ENCODE assay signal across 8 mouse cellular contexts in genomic region chr3:88148776-88149509, GRCm38 (mm10). TPM values are rescaled to one million over a fixed set of nuclear protein-coding genes. Genes with fewer than 3 reads are reported as not detected.
DNase-seq lines count a peak whose midpoint lies in the region; ATAC-seq and TF ChIP-seq lines count a peak whose summit lies in the region.

No protein-coding gene starts in this region.

- no peaks in the 10 kb centered on the region for H3K9me3 ChIP-seq in forebrain, embryonic 16.5 days (ENCODE audit: control insufficient read depth, low read length)
- no peaks in the 10 kb centered on the region for H3K9me3 ChIP-seq in hindbrain, postnatal 0 days (ENCODE audit: low read length)
- H3K9me3 ChIP-seq in liver, embryonic 16.5 days (replicated peaks; ENCODE audit: control insufficient read depth, low read length), result no peaks in the 10 kb centered on the region

- peak overlapping the region; percentile 46 for H3K4me3 ChIP-seq in layer of hippocampus, adult 2 months
- H3K4me3 ChIP-seq in forebrain, embryonic 16.5 days (replicated peaks; ENCODE audit: low read length), result no peak overlapping the region
- no peak overlapping the region for H3K4me3 ChIP-seq in hindbrain, postnatal 0 days (ENCODE audit: low read length)
- no peak overlapping the region for H3K4me3 ChIP-seq in liver, embryonic 16.5 days (ENCODE audit: low read depth, low read length)

- no peak for ATAC-seq in forebrain, embryonic 16.5 days
- no peak for ATAC-seq in hindbrain, postnatal 0 days
- ATAC-seq in liver, embryonic 16.5 days (ENCODE audit: low read depth), result peak; percentile 41

- H3K27me3 ChIP-seq in forebrain, embryonic 16.5 days (replicated peaks; ENCODE audit: control insufficient read depth, insufficient read depth, low read length), result no peaks in the 10 kb centered on the region
- H3K27me3 ChIP-seq in hindbrain, postnatal 0 days (ENCODE audit: insufficient read depth, low read length), result no peaks in the 10 kb centered on the region
- H3K27me3 ChIP-seq in liver, embryonic 16.5 days (ENCODE audit: control insufficient read depth, insufficient read depth, low read depth, low read length), result no peaks in the 10 kb centered on the region
- no peaks in the 10 kb centered on the region for H3K27me3 ChIP-seq in splenic B cell, adult 2 months (ENCODE audit: control insufficient read depth, insufficient read depth, low read length, poor library complexity, severe bottlenecking)

- DNase-seq in layer of hippocampus, adult 2 months (ENCODE audit: low spot score in 2 of 2), result peak in 1 of 2 experiments; percentile 18
- no peak for DNase-seq in layer of hippocampus, postnatal 10 days (ENCODE audit: low spot score in 2 of 2)
- peak; percentile 87 to 88 for DNase-seq in adrenal gland, postnatal 36 days
- DNase-seq in hindbrain, postnatal 0 days (ENCODE audit: low spot score), result peak; percentile 45
- DNase-seq in splenic B cell, adult 2 months (ENCODE audit: low read depth, low spot score), result peak; percentile 69
- DNase-seq in urinary bladder, postnatal 14 days (ENCODE audit: low spot score), result no peak

- WGBS in forebrain, embryonic 16.5 days, result 51% methylated on average over 4 of the region's 4 CpGs
- WGBS in hindbrain, postnatal 0 days, result 55% methylated on average over 4 of the region's 4 CpGs
- WGBS in liver, embryonic 16.5 days (ENCODE audit: insufficient replicate concordance), result 30% methylated on average over 4 of the region's 4 CpGs

- no peaks in the 10 kb centered on the region for H3K36me3 ChIP-seq in forebrain, embryonic 16.5 days (ENCODE audit: control insufficient read depth, insufficient read depth)
- no peaks in the 10 kb centered on the region for H3K36me3 ChIP-seq in hindbrain, postnatal 0 days (ENCODE audit: insufficient read depth, low read length)
- H3K36me3 ChIP-seq in liver, embryonic 16.5 days (ENCODE audit: control insufficient read depth, insufficient read depth), result no peaks in the 10 kb centered on the region
- peaks cover 2% of the 10 kb centered on the region for H3K36me3 ChIP-seq in splenic B cell, adult 2 months (ENCODE audit: control insufficient read depth, insufficient read depth, low read length, poor library complexity, severe bottlenecking)

- no peak overlapping the region for H3K9ac ChIP-seq in forebrain, embryonic 16.5 days (replicated peaks; ENCODE audit: low read depth, low read length)
- peak overlapping the region; percentile 30; the same call in 1 of the 2 replicates for H3K9ac ChIP-seq in hindbrain, postnatal 0 days (replicated peaks; ENCODE audit: low read length)
- no peak overlapping the region for H3K9ac ChIP-seq in liver, embryonic 16.5 days (ENCODE audit: low read depth, low read length)

- peaks cover 90% of the 10 kb centered on the region for H3K4me1 ChIP-seq in forebrain, embryonic 16.5 days (replicated peaks; ENCODE audit: control insufficient read depth, insufficient read depth, low read length)
- peaks cover 76% of the 10 kb centered on the region for H3K4me1 ChIP-seq in hindbrain, postnatal 0 days (ENCODE audit: insufficient read depth, low read length)
- H3K4me1 ChIP-seq in liver, embryonic 16.5 days (ENCODE audit: control insufficient read depth, low read depth, low read length), result peaks cover 80% of the 10 kb centered on the region

- no peak overlapping the region for H3K4me2 ChIP-seq in forebrain, embryonic 16.5 days (ENCODE audit: low read length)
- H3K4me2 ChIP-seq in hindbrain, postnatal 0 days (ENCODE audit: low read depth, low read length), result peak overlapping the region; percentile 42; the same call in 1 of the 2 replicates
- 0 out of 2 replicates have a peak overlapping the region, but pooled peaks have one; percentile 30 for H3K4me2 ChIP-seq in liver, embryonic 16.5 days (ENCODE audit: low read depth, low read length)

- no peak for TF ChIP-seq CTCF in layer of hippocampus, adult 2 months (conservative IDR thresholded peaks at IDR 0.05)
- no peak for TF ChIP-seq CTCF in hindbrain, postnatal 0 days (IDR thresholded peaks at IDR 0.05; ENCODE audit: low read depth)

- H3K27ac ChIP-seq in layer of hippocampus, adult 2 months, result peak overlapping the region; percentile 96
- peak overlapping the region; percentile 88 for H3K27ac ChIP-seq in forebrain, embryonic 16.5 days (ENCODE audit: low read length)
- peak overlapping the region; percentile 80 for H3K27ac ChIP-seq in hindbrain, postnatal 0 days
- peak overlapping the region; percentile 67 for H3K27ac ChIP-seq in liver, embryonic 16.5 days (ENCODE audit: low read length)

RNA-seq across cellular contexts. Expression of gene Mef2d, which starts 6.8 kb away (rescaled TPM):
- 100 to 1,000 TPM; 206 to 210 TPM for total RNA-seq in layer of hippocampus, adult 2 months (2021)
- 100 to 1,000 TPM; 125 to 126 TPM for total RNA-seq in layer of hippocampus, postnatal 10 days (2021)
- total RNA-seq in adrenal gland, postnatal 36 days (2021), result 10 to 100 TPM; 85.1 to 99.4 TPM
- 25.1 and 28.3 TPM in 2 replicates for polyA plus RNA-seq in forebrain, embryonic 16.5 days (2015; fragmentation: Nextera tagmentation; extraction: Ambion mirVana)
- total RNA-seq in hindbrain, postnatal 0 days (2014; rRNA removed), result 44.0 and 50.3 TPM in 2 replicates
- polyA plus RNA-seq in hindbrain, postnatal 0 days (2015; fragmentation: Nextera tagmentation; extraction: Ambion mirVana), result 13.4 and 19.2 TPM in 2 replicates
- 5.2 and 7.9 TPM in 2 replicates for polyA plus RNA-seq in liver, embryonic 16.5 days (2015; fragmentation: Nextera tagmentation; extraction: Ambion mirVana)

Comparison
In these comparisons a context has a peak if more than half of its experiments do, and no peak if none do; other contexts are left out.
1. DNase-seq: peak in adrenal gland, postnatal 36 days (2 of 2), hindbrain, postnatal 0 days (single experiment) and splenic B cell, adult 2 months (single experiment); none in layer of hippocampus, postnatal 10 days (0 of 2) and urinary bladder, postnatal 14 days (single experiment).
2. Peak in every context shown above with its lines, with median percentiles within 50 percentile points of each other: H3K27ac ChIP-seq.